Comparison of ENCODE assay signal across 43 mouse cellular contexts in the genomic region with DNA sequence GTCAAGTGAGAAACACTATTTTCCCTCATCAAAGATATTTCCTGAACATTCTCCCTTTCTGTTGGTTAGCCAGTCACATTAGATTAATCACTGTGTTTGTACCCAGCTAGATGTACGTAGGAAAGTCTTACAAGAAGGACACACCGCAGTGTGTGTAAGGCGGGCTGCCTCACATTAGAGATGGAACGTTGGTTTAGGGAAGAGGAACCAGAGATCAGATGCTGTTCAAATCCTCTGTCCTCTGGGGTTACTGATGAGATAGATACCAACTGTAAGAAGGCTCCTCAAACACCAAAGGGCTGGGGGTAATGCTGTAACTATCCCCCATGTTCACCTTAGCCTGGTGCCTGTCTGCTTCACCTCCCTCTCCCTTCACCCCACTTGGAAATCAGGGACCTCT. TPM values are rescaled to one million over a fixed set of nuclear protein-coding genes. Genes with fewer than 3 reads are reported as not detected.
"Had no signal": no experiment of that assay in that cellular context is flagged by ENCODE, and none has a peak within 500 bp of the region (broad histone marks: within the 10 kb centered on the region; RNA-seq: fewer than 3 reads in every experiment).

No protein-coding gene starts in this region.

- H3K4me1 ChIP-seq: heart, embryonic 12.5 days; heart, embryonic 13.5 days; heart, embryonic 15.5 days; hindbrain, embryonic 10.5 days; hindbrain, embryonic 12.5 days; hindbrain, embryonic 13.5 days; hindbrain, embryonic 15.5 days; intestine, embryonic 15.5 days; kidney, embryonic 15.5 days had no signal

- H3K27me3 ChIP-seq: heart, embryonic 13.5 days; heart, embryonic 15.5 days; hindbrain, embryonic 12.5 days; hindbrain, embryonic 13.5 days; hindbrain, embryonic 15.5 days; intestine, embryonic 15.5 days; kidney, embryonic 15.5 days had no signal

- DNase-seq: heart, postnatal 10 days; heart, postnatal 14 days; heart, postnatal 36 days; heart, postnatal 4 days; kidney, adult 11 months; kidney, adult 18-20 months; kidney, adult 2 months; kidney, adult 8-10 months; kidney, adult 9 months; kidney, postnatal 10 days; kidney, postnatal 14 days; kidney, postnatal 25 days; kidney, postnatal 36 days; kidney, postnatal 4 days; layer of hippocampus, adult 9-11 months; layer of hippocampus, postnatal 36 days had no signal

- ATAC-seq: hindbrain, embryonic 16.5 days; hindbrain, postnatal 0 days; inflammation-experienced regulatory T-cells, adult 6 months; intestine, embryonic 15.5 days; intestine, embryonic 16.5 days; intestine, postnatal 0 days had no signal

- H3K4me2 ChIP-seq: heart, embryonic 11.5 days; heart, embryonic 12.5 days; heart, embryonic 13.5 days; heart, embryonic 15.5 days; hindbrain, embryonic 12.5 days; hindbrain, embryonic 13.5 days; hindbrain, embryonic 14.5 days; hindbrain, embryonic 15.5 days; intestine, embryonic 15.5 days; kidney, embryonic 15.5 days had no signal

- H3K9ac ChIP-seq: heart, embryonic 12.5 days; heart, embryonic 13.5 days; heart, embryonic 15.5 days; hindbrain, embryonic 12.5 days; hindbrain, embryonic 13.5 days; hindbrain, embryonic 14.5 days; hindbrain, embryonic 15.5 days; intestine, embryonic 15.5 days; kidney, embryonic 15.5 days had no signal

- H3K9me3 ChIP-seq: heart, embryonic 12.5 days; heart, embryonic 13.5 days; heart, embryonic 15.5 days; hindbrain, embryonic 10.5 days; hindbrain, embryonic 12.5 days; hindbrain, embryonic 13.5 days; hindbrain, embryonic 15.5 days; intestine, embryonic 15.5 days; kidney, embryonic 15.5 days had no signal

- H3K27ac ChIP-seq: heart, embryonic 13.5 days; heart, embryonic 15.5 days; hindbrain, embryonic 10.5 days; hindbrain, embryonic 12.5 days; hindbrain, embryonic 13.5 days; hindbrain, embryonic 14.5 days; hindbrain, embryonic 15.5 days; hindbrain, postnatal 0 days; intestine, embryonic 15.5 days; kidney, embryonic 15.5 days; kidney, postnatal 0 days; layer of hippocampus, adult 2 months; left cerebral cortex, adult 2 months had no signal

- H3K4me3 ChIP-seq: heart, embryonic 12.5 days; heart, embryonic 13.5 days; heart, embryonic 15.5 days; hindbrain, embryonic 10.5 days; hindbrain, embryonic 12.5 days; hindbrain, embryonic 13.5 days; hindbrain, embryonic 15.5 days; intestine, embryonic 15.5 days; kidney, embryonic 15.5 days; layer of hippocampus, adult 2 months; left cerebral cortex, adult 2 months had no signal

- H3K36me3 ChIP-seq: heart, embryonic 12.5 days; heart, embryonic 13.5 days; heart, embryonic 15.5 days; hindbrain, embryonic 10.5 days; hindbrain, embryonic 12.5 days; hindbrain, embryonic 13.5 days; hindbrain, embryonic 15.5 days; intestine, embryonic 15.5 days; kidney, embryonic 15.5 days had no signal

RNA-seq across cellular contexts. Expression of a gene that starts 24.8 kb away (rescaled TPM):
- total RNA-seq: heart, postnatal 10 days; heart, postnatal 14 days; heart, postnatal 25 days; heart, postnatal 36 days; heart, postnatal 4 days; hematopoietic stem cell, adult 5-6 weeks; layer of hippocampus, adult 2 months; left cerebral cortex, adult 18-20 months had no signal
- polyA plus RNA-seq: heart, embryonic 11.5 days; heart, embryonic 12.5 days; heart, embryonic 13.5 days; heart, embryonic 14.5 days; heart, embryonic 15.5 days; heart, postnatal 0 days; hindbrain, embryonic 12.5 days; intestine, embryonic 14.5 days; intestine, embryonic 16.5 days; intestine, postnatal 0 days; kidney, embryonic 14.5 days; kidney, embryonic 16.5 days; kidney, postnatal 0 days had no signal
